Mouse (Mus musculus): ENCODE results near the gene Borcs7. TPM values are rescaled to one million over a fixed set of nuclear protein-coding genes. Genes with fewer than 3 reads are reported as not detected.
A peak's percentile ranks its signal among the peaks of the same experiment; 100 is the strongest.

Gene Borcs7
- 20.1 and 21.5 TPM in 2 replicates for polyA plus RNA-seq (2012; rRNA removed)

- DNase-seq (ENCODE audit: extremely low spot score in 1 of 2, low spot score in 1 of 2) = peak; percentile 83 to 95
Observed at GRCm38 (mm10) chr19:46689460-46690372, at the start of gene Borcs7. Gene Borcs7 (plus strand): TSS chr19:46689906.

GRCm38 (mm10) chr19:46640780-46641179 lies 48.9 kb upstream of the Borcs7 start:
- no peak for DNase-seq (ENCODE audit: extremely low spot score in 1 of 2, low spot score in 1 of 2)

GRCm38 (mm10) chr19:46641420-46642085 lies 48.2 kb upstream of the Borcs7 start:
- DNase-seq (ENCODE audit: extremely low spot score in 1 of 2, low spot score in 1 of 2) = no peak

GRCm38 (mm10) chr19:46642136-46642753 lies 47.5 kb upstream of the Borcs7 start:
- no peak for DNase-seq (ENCODE audit: extremely low spot score in 1 of 2, low spot score in 1 of 2)

GRCm38 (mm10) chr19:46643236-46643635 lies 46.5 kb upstream of the Borcs7 start:
- DNase-seq (ENCODE audit: extremely low spot score in 1 of 2, low spot score in 1 of 2) = no peak

- no peak for DNase-seq (ENCODE audit: extremely low spot score in 1 of 2, low spot score in 1 of 2)
Observed at GRCm38 (mm10) chr19:46644343-46644792, 45.3 kb upstream of the Borcs7 start.

GRCm38 (mm10) chr19:46644793-46645602 lies 44.7 kb upstream of the Borcs7 start:
- DNase-seq (ENCODE audit: extremely low spot score in 1 of 2, low spot score in 1 of 2) = peak in 1 of 2 experiments; percentile 32

- no peak for DNase-seq (ENCODE audit: extremely low spot score in 1 of 2, low spot score in 1 of 2)
Observed at GRCm38 (mm10) chr19:46646041-46646481, 43.6 kb upstream of the Borcs7 start.

- no peak for DNase-seq (ENCODE audit: extremely low spot score in 1 of 2, low spot score in 1 of 2)
Observed at GRCm38 (mm10) chr19:46647254-46647653, 42.5 kb upstream of the Borcs7 start.

- no peak for DNase-seq (ENCODE audit: extremely low spot score in 1 of 2, low spot score in 1 of 2)
Observed at GRCm38 (mm10) chr19:46647850-46648249, 41.9 kb upstream of the Borcs7 start.

- DNase-seq (ENCODE audit: extremely low spot score in 1 of 2, low spot score in 1 of 2) = no peak
Observed at GRCm38 (mm10) chr19:46648565-46648964, 41.1 kb upstream of the Borcs7 start.

GRCm38 (mm10) chr19:46653188-46653587 lies 36.5 kb upstream of the Borcs7 start:
- DNase-seq (ENCODE audit: extremely low spot score in 1 of 2, low spot score in 1 of 2) = no peak

- no peak for DNase-seq (ENCODE audit: extremely low spot score in 1 of 2, low spot score in 1 of 2)
Observed at GRCm38 (mm10) chr19:46653616-46654235, 36.0 kb upstream of the Borcs7 start.

GRCm38 (mm10) chr19:46655626-46656025 lies 34.1 kb upstream of the Borcs7 start:
- DNase-seq (ENCODE audit: extremely low spot score in 1 of 2, low spot score in 1 of 2) = no peak

GRCm38 (mm10) chr19:46656151-46656840 lies 33.4 kb upstream of the Borcs7 start:
- no peak for DNase-seq (ENCODE audit: extremely low spot score in 1 of 2, low spot score in 1 of 2)

- DNase-seq (ENCODE audit: extremely low spot score in 1 of 2, low spot score in 1 of 2) = no peak
Observed at GRCm38 (mm10) chr19:46657339-46658020, 32.2 kb upstream of the Borcs7 start.

GRCm38 (mm10) chr19:46658348-46658747 lies 31.4 kb upstream of the Borcs7 start:
- DNase-seq (ENCODE audit: extremely low spot score in 1 of 2, low spot score in 1 of 2) = no peak

- DNase-seq (ENCODE audit: extremely low spot score in 1 of 2, low spot score in 1 of 2) = no peak
Observed at GRCm38 (mm10) chr19:46658851-46659250, 30.9 kb upstream of the Borcs7 start.

- DNase-seq (ENCODE audit: extremely low spot score in 1 of 2, low spot score in 1 of 2) = no peak
Observed at GRCm38 (mm10) chr19:46661511-46661910, 28.2 kb upstream of the Borcs7 start.

Data from frontal cortex, adult 2 months (tissue).